ENCODE assay signal across 16 mouse cellular contexts in genomic region chr13:92649111-92649510, GRCm38 (mm10). TPM values are rescaled to one million over a fixed set of nuclear protein-coding genes. Genes with fewer than 3 reads are reported as not detected.
DNase-seq lines count a peak whose midpoint lies in the region; ATAC-seq lines count a peak whose summit lies in the region.
"Had no signal": no experiment of that assay in that cellular context is flagged by ENCODE, and none has a peak within 500 bp of the region (broad histone marks: within the 10 kb centered on the region; RNA-seq: fewer than 3 reads in every experiment).

No protein-coding gene starts in this region.

- no peaks in the 10 kb centered on the region for H3K27me3 ChIP-seq in embryonic facial prominence, embryonic 14.5 days (replicated peaks; ENCODE audit: control insufficient read depth, insufficient read depth, low read length)
- H3K27me3 ChIP-seq in embryonic facial prominence, embryonic 10.5 days (replicated peaks; ENCODE audit: low read depth, poor library complexity, severe bottlenecking): no peaks in the 10 kb centered on the region
- H3K27me3 ChIP-seq in midbrain, embryonic 11.5 days (ENCODE audit: control insufficient read depth, insufficient read depth, low read length): no peaks in the 10 kb centered on the region
- no peaks in the 10 kb centered on the region for H3K27me3 ChIP-seq in midbrain, embryonic 15.5 days (replicated peaks)
- no peaks in the 10 kb centered on the region for H3K27me3 ChIP-seq in forebrain, embryonic 16.5 days (replicated peaks; ENCODE audit: control insufficient read depth, insufficient read depth, low read length)
- H3K27me3 ChIP-seq: embryonic facial prominence, embryonic 13.5 days; forebrain, embryonic 13.5 days; forebrain, embryonic 15.5 days had no signal

- no peak overlapping the region for H3K27ac ChIP-seq in embryonic facial prominence, embryonic 14.5 days (replicated peaks; ENCODE audit: low read depth, low read length)
- H3K27ac ChIP-seq in embryonic facial prominence, embryonic 10.5 days (replicated peaks): no peak overlapping the region
- no peak overlapping the region for H3K27ac ChIP-seq in midbrain, embryonic 11.5 days (ENCODE audit: low read depth, low read length)
- H3K27ac ChIP-seq in midbrain, embryonic 15.5 days: no peak overlapping the region
- H3K27ac ChIP-seq in forebrain, embryonic 16.5 days (ENCODE audit: low read length): no peak overlapping the region
- H3K27ac ChIP-seq: embryonic facial prominence, embryonic 13.5 days; forebrain, embryonic 13.5 days; forebrain, embryonic 15.5 days had no signal

- no peak for ATAC-seq in embryonic facial prominence, embryonic 14.5 days (ENCODE audit: low read depth)
- ATAC-seq in midbrain, embryonic 11.5 days (ENCODE audit: low FRiP score): no peak
- no peak for ATAC-seq in midbrain, embryonic 15.5 days (replicated peaks)
- ATAC-seq in forebrain, embryonic 16.5 days: no peak
- no peak for ATAC-seq in megakaryocyte, adult 5-6 weeks (ENCODE audit: poor library complexity, severe bottlenecking)
- ATAC-seq: forebrain, embryonic 13.5 days; forebrain, embryonic 15.5 days had no signal

- peaks cover 11% of the 10 kb centered on the region for H3K4me1 ChIP-seq in embryonic facial prominence, embryonic 14.5 days (ENCODE audit: control insufficient read depth, insufficient read depth, low read length)
- peaks cover 40% of the 10 kb centered on the region for H3K4me1 ChIP-seq in embryonic facial prominence, embryonic 10.5 days
- H3K4me1 ChIP-seq in midbrain, embryonic 11.5 days (ENCODE audit: control insufficient read depth, insufficient read depth, low read length): no peaks in the 10 kb centered on the region; the same call in 1 of the 2 replicates
- H3K4me1 ChIP-seq in midbrain, embryonic 15.5 days: peaks cover 4% of the 10 kb centered on the region; the same call in 1 of the 2 replicates
- H3K4me1 ChIP-seq in forebrain, embryonic 16.5 days (replicated peaks; ENCODE audit: control insufficient read depth, insufficient read depth, low read length): peaks cover 2% of the 10 kb centered on the region
- H3K4me1 ChIP-seq: forebrain, embryonic 13.5 days had no signal

- no peak overlapping the region for H3K9ac ChIP-seq in embryonic facial prominence, embryonic 14.5 days (ENCODE audit: low read depth, low read length)
- no peak overlapping the region for H3K9ac ChIP-seq in midbrain, embryonic 11.5 days (ENCODE audit: low read length)
- H3K9ac ChIP-seq in midbrain, embryonic 15.5 days: no peak overlapping the region
- no peak overlapping the region for H3K9ac ChIP-seq in forebrain, embryonic 16.5 days (replicated peaks; ENCODE audit: low read depth, low read length)
- H3K9ac ChIP-seq: embryonic facial prominence, embryonic 13.5 days; forebrain, embryonic 13.5 days; forebrain, embryonic 15.5 days had no signal

- WGBS in embryonic facial prominence, embryonic 14.5 days: 78% methylated on average over 10 of the region's 10 CpGs
- 82% methylated on average over 10 of the region's 10 CpGs for WGBS in embryonic facial prominence, embryonic 10.5 days
- 87% methylated on average over 10 of the region's 10 CpGs for WGBS in midbrain, embryonic 11.5 days
- WGBS in midbrain, embryonic 15.5 days: 82% methylated on average over 10 of the region's 10 CpGs
- WGBS in forebrain, embryonic 16.5 days: 85% methylated on average over 10 of the region's 10 CpGs

- no peaks in the 10 kb centered on the region for H3K9me3 ChIP-seq in embryonic facial prominence, embryonic 14.5 days (ENCODE audit: control insufficient read depth, low read length)
- no peaks in the 10 kb centered on the region for H3K9me3 ChIP-seq in embryonic facial prominence, embryonic 10.5 days
- H3K9me3 ChIP-seq in midbrain, embryonic 11.5 days (ENCODE audit: control insufficient read depth, low read length): no peaks in the 10 kb centered on the region
- no peaks in the 10 kb centered on the region for H3K9me3 ChIP-seq in midbrain, embryonic 15.5 days
- H3K9me3 ChIP-seq in forebrain, embryonic 16.5 days (ENCODE audit: control insufficient read depth, low read length): no peaks in the 10 kb centered on the region
- H3K9me3 ChIP-seq: embryonic facial prominence, embryonic 13.5 days; forebrain, embryonic 13.5 days; forebrain, embryonic 15.5 days had no signal

- no peaks in the 10 kb centered on the region for H3K36me3 ChIP-seq in embryonic facial prominence, embryonic 14.5 days (ENCODE audit: control insufficient read depth, insufficient read depth, low read length)
- H3K36me3 ChIP-seq in embryonic facial prominence, embryonic 10.5 days (replicated peaks): no peaks in the 10 kb centered on the region
- no peaks in the 10 kb centered on the region for H3K36me3 ChIP-seq in midbrain, embryonic 11.5 days (ENCODE audit: control insufficient read depth, insufficient read depth, low read length)
- H3K36me3 ChIP-seq in midbrain, embryonic 15.5 days (replicated peaks): no peaks in the 10 kb centered on the region
- H3K36me3 ChIP-seq in forebrain, embryonic 16.5 days (ENCODE audit: control insufficient read depth, insufficient read depth): no peaks in the 10 kb centered on the region
- H3K36me3 ChIP-seq: embryonic facial prominence, embryonic 13.5 days; forebrain, embryonic 15.5 days had no signal

- no peak overlapping the region for H3K4me3 ChIP-seq in embryonic facial prominence, embryonic 14.5 days (ENCODE audit: low read depth, low read length)
- H3K4me3 ChIP-seq in embryonic facial prominence, embryonic 10.5 days: no peak overlapping the region
- no peak overlapping the region for H3K4me3 ChIP-seq in midbrain, embryonic 11.5 days (ENCODE audit: low read depth, low read length)
- H3K4me3 ChIP-seq in midbrain, embryonic 15.5 days: no peak overlapping the region
- H3K4me3 ChIP-seq in forebrain, embryonic 16.5 days (replicated peaks; ENCODE audit: low read length): no peak overlapping the region
- H3K4me3 ChIP-seq: embryonic facial prominence, embryonic 13.5 days; forebrain, embryonic 13.5 days; forebrain, embryonic 15.5 days had no signal

- peak; percentile 50 for DNase-seq in embryonic facial prominence, embryonic 14.5 days (ENCODE audit: low spot score)
- DNase-seq in embryonic facial prominence, embryonic 10.5 days (ENCODE audit: low spot score): no peak
- peak; percentile 8 for DNase-seq in midbrain, embryonic 11.5 days (ENCODE audit: low spot score, missing footprints)
- peak; percentile 51 for DNase-seq in testis, postnatal 10 days (ENCODE audit: low spot score)
- DNase-seq: adrenal gland, adult 2 months; adrenal gland, postnatal 10 days; adrenal gland, postnatal 25 days; cerebellum, adult 11-12 months; cerebellum, adult 2 months; cerebellum, adult 9-10 months had no signal

- no peak overlapping the region for H3K4me2 ChIP-seq in embryonic facial prominence, embryonic 14.5 days (ENCODE audit: low read depth, low read length)
- no peak overlapping the region for H3K4me2 ChIP-seq in midbrain, embryonic 11.5 days
- H3K4me2 ChIP-seq in midbrain, embryonic 15.5 days: no peak overlapping the region
- no peak overlapping the region for H3K4me2 ChIP-seq in forebrain, embryonic 16.5 days (ENCODE audit: low read length)
- H3K4me2 ChIP-seq: embryonic facial prominence, embryonic 13.5 days; forebrain, embryonic 13.5 days; forebrain, embryonic 15.5 days had no signal

RNA-seq across cellular contexts. Expression of gene Serinc5, which starts 38.2 kb away (rescaled TPM):
- polyA plus RNA-seq in embryonic facial prominence, embryonic 14.5 days (2014; fragmentation: Nextera tagmentation; extraction: Ambion mirVana): 19.8 and 20.0 TPM in 2 replicates
- 11.6 TPM in 2 replicates for polyA plus RNA-seq in embryonic facial prominence, embryonic 10.5 days (2016; fragmentation: Nextera tagmentation; extraction: Ambion mirVana)
- 9.0 and 9.7 TPM in 2 replicates for polyA plus RNA-seq in midbrain, embryonic 11.5 days (2014; fragmentation: Nextera tagmentation; extraction: Ambion mirVana)
- polyA plus RNA-seq in midbrain, embryonic 15.5 days (2015; fragmentation: Nextera tagmentation; extraction: Ambion mirVana): 18.1 and 18.6 TPM in 2 replicates
- polyA plus RNA-seq in forebrain, embryonic 16.5 days (2015; fragmentation: Nextera tagmentation; extraction: Ambion mirVana): 21.6 and 28.8 TPM in 2 replicates
- total RNA-seq in megakaryocyte, adult 5-6 weeks (2015): 10.8 and 12.0 TPM in 2 replicates
- 9.7 and 11.8 TPM in 2 replicates for total RNA-seq in megakaryocyte, adult 5-6 weeks (2017)
